Mouse (Mus musculus): Measurements from ENCODE around the gene Myl9. TPM values are rescaled to one million over a fixed set of nuclear protein-coding genes. Genes with fewer than 3 reads are reported as not detected.
"Not testable (repeated sequence)": the region's sequence is repeated elsewhere in the genome, so short reads cannot be mapped to it uniquely, and the experiment has no call there.

Myl9 gene
- polyA plus RNA-seq, 1 experiment from 2014 or later, result 144 TPM

- H3K4me1 ChIP-seq, result no peaks in the 10 kb centered on the region
- no peak overlapping the region for H3K4me3 ChIP-seq
- peaks cover 13% of the 10 kb centered on the region for H3K9me3 ChIP-seq
- no peak overlapping the region for H3K4me2 ChIP-seq (replicated peaks)
- no peaks in the 10 kb centered on the region for H3K27me3 ChIP-seq
- H3K9ac ChIP-seq (replicated peaks), result no peak overlapping the region
- no peaks in the 10 kb centered on the region for H3K36me3 ChIP-seq
- 83% methylated on average over 1 of the region's 1 CpGs for WGBS
- H3K27ac ChIP-seq (replicated peaks), result no peak overlapping the region
- ATAC-seq (ENCODE audit: low FRiP score, low read depth), result no peak
Measured at GRCm38 (mm10) chr2:156788836-156789235, 13.6 kb downstream of the Myl9 start.

DNA sequence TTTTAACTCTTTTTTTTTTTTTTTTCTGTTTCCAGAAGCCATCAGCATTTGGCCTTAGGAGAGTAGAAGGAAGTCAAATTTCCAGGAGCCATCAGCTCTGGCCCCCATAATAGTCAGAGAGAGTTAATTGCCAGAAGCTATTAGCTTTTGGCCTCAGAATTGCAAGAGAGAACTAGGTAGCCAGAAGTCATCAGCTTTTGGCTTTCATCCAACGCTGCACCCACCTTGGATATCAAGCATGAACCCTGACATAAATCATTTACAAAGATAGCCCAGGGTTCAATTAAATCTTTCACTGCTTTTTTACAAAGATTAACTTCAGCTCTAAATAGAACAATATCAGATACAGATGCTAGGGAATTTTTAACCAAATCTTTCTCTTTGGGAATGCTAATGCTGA, 23.3 kb downstream of the Myl9 start:
- no peak for ATAC-seq (ENCODE audit: low FRiP score, low read depth)
- H3K4me1 ChIP-seq, result no peaks in the 10 kb centered on the region
- H3K9ac ChIP-seq (replicated peaks), result no peak overlapping the region
- H3K36me3 ChIP-seq, result no peaks in the 10 kb centered on the region
- H3K27me3 ChIP-seq, result no peaks in the 10 kb centered on the region
- no peak overlapping the region for H3K27ac ChIP-seq (replicated peaks)
- H3K4me3 ChIP-seq, result no peak overlapping the region
- H3K9me3 ChIP-seq, result no peaks in the 10 kb centered on the region; the same call in 1 of the 2 replicates
- no peak overlapping the region for H3K4me2 ChIP-seq (replicated peaks)
- WGBS, result 84% methylated on average over 1 of the region's 1 CpGs

GRCm38 (mm10) chr2:156801045-156801444, 25.8 kb downstream of the Myl9 start:
- no peak for ATAC-seq (ENCODE audit: low FRiP score, low read depth)
- Histone ChIP-seq H3K9me3 (no peaks in the 10 kb centered on the region; the same call in 1 of the 2 replicates), H3K4me1 (no peaks in the 10 kb centered on the region), H3K36me3 (no peaks in the 10 kb centered on the region), H3K9ac (replicated peaks) (no peak overlapping the region), H3K4me2 (replicated peaks) (no peak overlapping the region), H3K27me3 (no peaks in the 10 kb centered on the region), H3K27ac (replicated peaks) (no peak overlapping the region), H3K4me3 (no peak overlapping the region)
- 75% methylated on average over 4 of the region's 4 CpGs for WGBS

DNA sequence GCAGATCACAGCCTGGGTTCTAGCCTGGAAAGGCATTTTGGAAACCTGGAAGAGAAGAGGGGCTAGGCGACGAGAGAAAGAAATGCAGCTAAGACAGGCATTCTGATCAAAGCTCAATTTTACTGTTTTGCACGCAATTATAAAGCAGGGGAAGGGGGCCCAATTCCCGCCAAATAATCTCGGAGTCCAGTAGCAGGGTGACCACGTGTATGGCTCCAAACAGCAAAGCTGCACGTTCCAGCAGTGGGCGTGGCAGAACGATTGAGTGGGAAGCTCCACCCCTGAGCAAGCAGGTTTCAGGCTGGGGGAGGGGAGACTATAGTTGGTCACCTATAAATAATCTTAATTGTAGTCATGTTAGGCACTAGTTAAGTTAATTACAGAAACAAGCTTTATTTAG, 26.9 kb downstream of the Myl9 start:
- H3K27ac ChIP-seq (replicated peaks); H3K27me3 ChIP-seq; H3K36me3 ChIP-seq; H3K4me2 ChIP-seq (replicated peaks); ATAC-seq (ENCODE audit: low FRiP score, low read depth); H3K9ac ChIP-seq (replicated peaks); H3K4me1 ChIP-seq; H3K9me3 ChIP-seq; H3K4me3 ChIP-seq: not testable (repeated sequence)
- WGBS, result 61% methylated on average over 9 of the region's 9 CpGs

DNA sequence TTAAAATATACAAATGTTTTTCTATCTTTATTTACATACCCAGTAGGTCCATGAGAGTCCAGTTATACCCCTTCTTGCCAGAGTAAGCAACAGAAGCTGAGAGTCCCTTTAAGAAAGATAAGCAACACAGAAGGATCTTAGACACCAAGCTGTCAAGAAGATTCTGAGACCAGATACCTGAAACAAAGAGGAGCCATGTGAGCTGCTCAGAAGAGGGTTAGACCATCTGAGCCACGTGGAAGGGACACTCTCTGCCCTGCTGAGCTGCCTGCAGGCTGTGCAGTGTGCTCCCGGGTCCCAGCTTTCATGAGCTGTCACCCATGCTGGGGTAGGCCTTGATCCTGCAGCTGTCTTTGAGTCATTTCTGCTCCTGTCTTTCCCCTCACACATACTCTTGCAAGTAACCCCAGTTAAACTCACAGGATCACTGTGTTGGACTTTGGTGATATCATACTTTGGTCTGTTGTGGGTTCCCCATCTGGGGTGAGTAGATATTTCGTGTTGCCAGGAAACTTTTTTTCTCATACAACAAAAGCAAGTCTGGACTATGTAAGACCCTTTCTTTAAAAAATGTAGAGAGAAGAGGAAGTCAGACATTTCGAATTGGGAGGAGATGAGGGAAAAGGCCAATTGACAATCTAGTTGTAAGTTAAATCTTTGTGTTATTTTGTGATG, 28.6 kb downstream of the Myl9 start:
- 61% methylated on average over 4 of the region's 4 CpGs for WGBS
- Histone ChIP-seq H3K4me3 (no peak overlapping the region), H3K4me2 (replicated peaks) (no peak overlapping the region), H3K9me3 (no peaks in the 10 kb centered on the region), H3K4me1 (no peaks in the 10 kb centered on the region), H3K9ac (replicated peaks) (no peak overlapping the region), H3K36me3 (no peaks in the 10 kb centered on the region), H3K27ac (replicated peaks) (no peak overlapping the region), H3K27me3 (no peaks in the 10 kb centered on the region)
- ATAC-seq (ENCODE audit: low FRiP score, low read depth), result no peak

DNA sequence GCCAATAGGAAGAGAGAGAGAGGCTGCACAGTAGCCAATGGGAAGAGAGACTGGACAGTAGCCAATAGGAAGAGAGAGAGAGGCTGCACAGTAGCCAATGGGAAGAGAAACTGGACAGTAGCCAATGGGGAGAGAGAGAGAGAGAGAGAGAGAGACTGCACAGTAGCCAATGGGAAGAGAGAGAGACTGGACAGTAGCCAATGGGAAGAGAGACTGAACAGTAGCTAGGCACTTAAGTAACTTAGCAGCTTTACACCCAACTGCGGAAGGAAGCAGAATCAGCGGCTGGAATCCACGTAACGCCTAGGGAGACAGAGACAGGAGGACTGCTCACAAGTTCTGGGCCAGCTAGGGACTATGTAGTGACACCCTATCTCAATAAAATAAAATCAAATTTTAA, 29.4 kb downstream of the Myl9 start:
- no peak overlapping the region for H3K9ac ChIP-seq (replicated peaks)
- H3K27ac ChIP-seq (replicated peaks), result no peak overlapping the region
- H3K4me3 ChIP-seq, result no peak overlapping the region
- H3K36me3 ChIP-seq, result no peaks in the 10 kb centered on the region
- 96% methylated on average over 4 of the region's 4 CpGs for WGBS
- no peak for ATAC-seq (ENCODE audit: low FRiP score, low read depth)
- H3K4me1 ChIP-seq, result no peaks in the 10 kb centered on the region
- H3K9me3 ChIP-seq, result no peaks in the 10 kb centered on the region
- H3K4me2 ChIP-seq (replicated peaks), result no peak overlapping the region
- H3K27me3 ChIP-seq, result no peaks in the 10 kb centered on the region

DNA sequence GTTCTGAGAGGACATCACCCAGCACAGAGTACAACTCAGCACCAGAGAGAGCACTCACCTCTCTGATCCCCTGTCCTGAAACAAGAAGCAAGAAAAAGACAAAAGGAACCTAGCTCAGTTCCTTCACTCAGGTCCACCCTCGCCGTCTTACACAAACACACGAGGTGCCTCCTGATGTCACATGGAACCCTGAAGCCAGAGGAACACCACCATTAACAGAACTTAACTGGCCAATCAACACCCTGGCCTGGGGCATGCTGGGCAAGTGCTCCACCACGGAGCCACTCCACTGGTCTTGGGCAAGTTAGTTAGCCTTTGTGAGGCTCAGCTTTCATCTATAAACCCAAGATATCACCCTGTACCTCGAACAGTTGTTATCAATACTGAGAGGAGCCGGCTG, 31.7 kb downstream of the Myl9 start:
- ATAC-seq (ENCODE audit: low FRiP score, low read depth), result no peak
- H3K4me2 ChIP-seq (replicated peaks), result no peak overlapping the region
- H3K9me3 ChIP-seq, result no peaks in the 10 kb centered on the region
- H3K4me1 ChIP-seq, result no peaks in the 10 kb centered on the region
- H3K9ac ChIP-seq (replicated peaks), result no peak overlapping the region
- WGBS, result 79% methylated on average over 6 of the region's 6 CpGs
- H3K27ac ChIP-seq (replicated peaks), result no peak overlapping the region
- H3K27me3 ChIP-seq, result no peaks in the 10 kb centered on the region
- no peaks in the 10 kb centered on the region for H3K36me3 ChIP-seq
- no peak overlapping the region for H3K4me3 ChIP-seq

GRCm38 (mm10) chr2:156809579-156809978, 34.4 kb downstream of the Myl9 start:
- ATAC-seq (ENCODE audit: low FRiP score, low read depth), result 0 out of 2 replicates have a peak, but pooled peaks have one; percentile 38
- H3K27me3 ChIP-seq, result no peaks in the 10 kb centered on the region
- no peak overlapping the region for H3K4me2 ChIP-seq (replicated peaks)
- no peaks in the 10 kb centered on the region for H3K36me3 ChIP-seq
- 41% methylated on average over 2 of the region's 2 CpGs for WGBS
- no peak overlapping the region for H3K4me3 ChIP-seq
- peaks cover 10% of the 10 kb centered on the region; the same call in 1 of the 2 replicates for H3K4me1 ChIP-seq
- no peak overlapping the region for H3K9ac ChIP-seq (replicated peaks)
- H3K9me3 ChIP-seq, result no peaks in the 10 kb centered on the region
- no peak overlapping the region for H3K27ac ChIP-seq (replicated peaks)

DNA sequence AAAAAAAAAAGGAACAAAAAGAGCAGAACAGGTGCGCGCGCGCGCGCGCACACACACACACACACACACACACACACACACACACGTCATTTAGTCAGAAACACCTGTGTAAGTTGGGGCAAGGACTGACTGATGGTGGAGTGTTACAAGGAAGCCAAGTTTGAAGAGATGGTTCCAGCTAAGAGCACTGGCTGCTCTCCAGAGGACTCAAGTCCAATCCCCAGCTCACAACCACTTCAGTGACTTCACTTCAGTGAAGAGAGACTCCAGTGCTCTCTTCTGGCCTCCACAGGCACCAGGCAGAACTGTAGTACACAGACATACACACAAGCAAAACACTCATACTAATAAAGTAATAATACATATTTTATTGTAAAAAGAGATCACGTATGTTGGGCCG, 35.5 kb downstream of the Myl9 start:
- peaks cover 10% of the 10 kb centered on the region; the same call in 1 of the 2 replicates for H3K4me1 ChIP-seq
- H3K27ac ChIP-seq (replicated peaks), result no peak overlapping the region
- H3K9me3 ChIP-seq, result no peaks in the 10 kb centered on the region
- no peaks in the 10 kb centered on the region for H3K36me3 ChIP-seq
- H3K4me2 ChIP-seq (replicated peaks), result no peak overlapping the region
- no peak overlapping the region for H3K4me3 ChIP-seq
- no peaks in the 10 kb centered on the region for H3K27me3 ChIP-seq
- WGBS, result 99% methylated on average over 10 of the region's 10 CpGs
- no peak overlapping the region for H3K9ac ChIP-seq (replicated peaks)
- no peak for ATAC-seq (ENCODE audit: low FRiP score, low read depth)

DNA sequence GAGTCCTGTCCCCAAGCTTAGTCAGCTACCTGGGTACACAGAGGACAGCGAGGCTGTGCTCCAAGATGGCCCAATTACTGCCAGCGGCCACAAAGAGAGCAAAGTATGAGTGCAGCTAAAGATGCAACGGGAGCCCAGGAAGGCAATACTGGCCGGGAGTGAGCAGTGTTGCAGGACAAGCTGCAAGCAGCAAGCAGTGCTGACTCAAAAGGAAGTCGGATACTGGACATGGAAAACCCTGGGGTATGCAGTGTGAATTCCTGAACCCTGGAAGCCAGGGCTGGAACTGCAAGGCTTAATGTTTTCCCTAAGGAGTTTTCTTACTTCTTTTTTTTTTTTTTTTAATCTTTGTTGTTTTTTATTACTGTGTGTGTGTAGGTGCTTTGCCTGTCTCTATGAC, 36.3 kb downstream of the Myl9 start:
- Histone ChIP-seq H3K27ac (replicated peaks) (no peak overlapping the region), H3K27me3 (no peaks in the 10 kb centered on the region), H3K9me3 (no peaks in the 10 kb centered on the region), H3K4me3 (no peak overlapping the region), H3K4me2 (replicated peaks) (no peak overlapping the region), H3K9ac (replicated peaks) (no peak overlapping the region), H3K36me3 (no peaks in the 10 kb centered on the region), H3K4me1 (peaks cover 10% of the 10 kb centered on the region; the same call in 1 of the 2 replicates)
- WGBS, result 70% methylated on average over 5 of the region's 5 CpGs
- ATAC-seq (ENCODE audit: low FRiP score, low read depth), result no peak

GRCm38 (mm10) chr2:156814344-156814801, 39.2 kb downstream of the Myl9 start:
- 0 out of 2 replicates have a peak overlapping the region, but pooled peaks have one; percentile 40 for H3K27ac ChIP-seq (replicated peaks)
- H3K4me1 ChIP-seq, result peaks cover 10% of the 10 kb centered on the region; the same call in 1 of the 2 replicates
- no peak overlapping the region for H3K4me2 ChIP-seq (replicated peaks)
- no peaks in the 10 kb centered on the region for H3K36me3 ChIP-seq
- no peaks in the 10 kb centered on the region for H3K9me3 ChIP-seq
- ATAC-seq (ENCODE audit: low FRiP score, low read depth), result peak; percentile 49; the same call in 1 of the 2 replicates
- 20% methylated on average over 8 of the region's 8 CpGs for WGBS
- H3K9ac ChIP-seq (replicated peaks), result 0 out of 2 replicates have a peak overlapping the region, but pooled peaks have one; percentile 7
- H3K4me3 ChIP-seq, result no peak overlapping the region
- H3K27me3 ChIP-seq, result no peaks in the 10 kb centered on the region

DNA sequence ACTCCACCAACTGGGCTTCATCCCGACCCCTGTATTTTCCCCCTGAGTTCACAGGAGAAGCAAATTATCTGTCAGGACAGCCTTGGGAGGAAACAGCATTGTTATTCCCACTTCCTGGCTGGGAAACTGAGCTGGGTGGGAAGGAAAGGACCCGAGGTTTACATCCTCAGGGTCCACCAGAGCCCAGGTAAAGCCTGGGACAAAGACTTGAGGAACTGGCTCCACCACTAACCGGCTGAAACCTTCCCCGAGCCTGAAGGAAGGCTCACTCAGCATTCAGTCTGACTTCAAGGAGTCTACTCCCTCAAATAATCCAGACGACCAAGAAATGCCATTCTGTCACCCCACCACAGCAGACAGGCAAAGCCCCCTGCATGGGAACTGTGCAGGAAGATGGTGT, 39.7 kb downstream of the Myl9 start:
- Histone ChIP-seq H3K27me3 (no peaks in the 10 kb centered on the region), H3K4me2 (replicated peaks) (no peak overlapping the region), H3K36me3 (no peaks in the 10 kb centered on the region), H3K4me3 (no peak overlapping the region), H3K4me1 (peaks cover 10% of the 10 kb centered on the region; the same call in 1 of the 2 replicates), H3K27ac (replicated peaks) (no peak overlapping the region), H3K9me3 (no peaks in the 10 kb centered on the region), H3K9ac (replicated peaks) (no peak overlapping the region)
- no peak for ATAC-seq (ENCODE audit: low FRiP score, low read depth)
- 44% methylated on average over 5 of the region's 5 CpGs for WGBS

Measured in midbrain, embryonic 12.5 days (tissue).